Mouse (Mus musculus) adrenal gland, adult 8-10 months (tissue): ENCODE measurements around the gene Slc41a1. TPM values are rescaled to one million over a fixed set of nuclear protein-coding genes. Genes with fewer than 3 reads are reported as not detected.

Source experiments
- DNase-seq: peaks from one replicate; pipeline ENCODE4 v3.0.0; 2022
- total RNA-seq, 4 experiments: library from RNA; stranded (reverse); gene quantifications; 2 replicates each; pipeline ENCODE4 v1.2.4; 2022

Slc41a1 gene
- total RNA-seq, 4 experiments from 2014 or later, result 49.1 to 57.2 (median 53.0) TPM

DNA sequence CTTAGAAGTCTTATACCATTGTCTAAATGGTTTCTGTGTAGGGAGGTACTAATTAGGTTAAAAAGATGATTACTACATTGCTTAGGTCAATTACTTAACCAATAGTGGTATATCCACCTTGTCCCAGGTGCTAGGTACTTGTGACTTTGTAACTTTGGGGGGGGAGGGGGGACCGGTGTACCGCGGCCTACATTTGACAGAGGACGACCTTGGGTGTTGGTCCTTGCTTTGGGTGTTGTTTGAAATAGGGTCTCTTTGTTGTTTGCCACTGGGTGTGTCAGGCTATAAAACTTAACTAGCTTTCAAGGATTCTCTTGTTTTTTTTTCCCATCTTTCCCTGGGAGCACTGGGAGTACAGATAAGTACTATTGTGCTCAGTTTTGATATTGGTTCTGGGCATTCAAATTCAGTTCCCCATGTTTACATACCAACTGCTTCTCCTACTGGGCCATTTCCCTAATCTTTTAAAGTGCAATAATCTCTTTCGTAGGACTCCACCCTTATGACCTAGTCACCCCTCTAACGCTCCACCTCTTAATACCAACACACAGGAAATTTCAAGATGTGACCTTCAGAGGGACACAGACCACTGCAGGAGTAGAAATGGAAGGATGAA lies 62.9 kb downstream of the Slc41a1 start:
- DNase-seq, result no peak

DNA sequence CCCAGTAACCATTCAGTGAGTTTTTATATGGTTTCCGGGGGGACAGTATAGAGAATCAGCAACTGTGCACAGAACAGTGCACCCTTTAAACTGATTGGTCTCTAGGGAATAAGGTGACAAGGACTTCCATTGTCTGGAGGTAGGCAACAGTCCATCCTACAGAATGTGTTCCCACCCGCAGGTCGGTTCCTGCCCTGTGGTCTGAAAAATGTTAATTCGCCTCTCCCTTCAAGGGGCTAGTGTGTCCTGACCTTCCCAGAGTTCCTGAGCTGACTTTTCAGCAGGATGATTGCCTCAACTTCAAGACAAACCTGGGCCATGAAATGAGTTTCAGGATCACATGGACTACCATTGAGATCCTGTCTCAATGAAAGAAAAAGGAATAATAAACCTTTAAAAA lies 64.1 kb downstream of the Slc41a1 start:
- DNase-seq, result no peak

Other genes with a start within 250 kb of the Slc41a1 start
- not detected for gene Avpr1b, start 228.3 kb upstream of the Slc41a1 start, total RNA-seq
- under 1 TPM; 0.43 to 0.81 (median 0.50) TPM for gene Ctse, start 189.2 kb upstream of the Slc41a1 start, total RNA-seq
- gene Rab7b, start 138.8 kb upstream of the Slc41a1 start, total RNA-seq, result 10 to 100 TPM in 2 of 4 experiments, 1 to 10 TPM in 2; 6.6 to 17.4 (median 11.0) TPM
- gene Slc26a9, start 83.5 kb upstream of the Slc41a1 start, total RNA-seq, result under 1 TPM in 3 of 4 experiments, not detected in 1; 0.06 to 0.28 (median 0.23) TPM
- gene Pm20d1, start 30.1 kb upstream of the Slc41a1 start, total RNA-seq, result 10 to 100 TPM in 2 of 4 experiments, 1 to 10 TPM in 2; 6.2 to 15.0 (median 10.6) TPM
- 10 to 100 TPM; 15.0 to 28.6 (median 22.0) TPM for gene Rab29, start 39.7 kb downstream of the Slc41a1 start, total RNA-seq
- 100 to 1,000 TPM; 134 to 174 (median 151) TPM for gene Nucks1, start 83.0 kb downstream of the Slc41a1 start, total RNA-seq
- 10 to 100 TPM; 18.4 to 53.4 (median 36.3) TPM for gene Slc45a3, start 135.5 kb downstream of the Slc41a1 start, total RNA-seq
- 100 to 1,000 TPM in 3 of 4 experiments, 10 to 100 TPM in 1; 91.7 to 118 (median 106) TPM for gene Elk4, start 180.1 kb downstream of the Slc41a1 start, total RNA-seq
- 10 to 100 TPM; 29.5 to 40.9 (median 32.2) TPM for gene Mfsd4a, start 240.6 kb downstream of the Slc41a1 start, total RNA-seq